Mouse (Mus musculus) gastrocnemius, postnatal 36 days (tissue): ENCODE data around the gene Raet1e. TPM values are rescaled to one million over a fixed set of nuclear protein-coding genes. Genes with fewer than 3 reads are reported as not detected.
"Not testable (repeated sequence)": the region's sequence is repeated elsewhere in the genome, so short reads cannot be mapped to it uniquely, and the experiment has no call there.

Source experiments
- DNase-seq, 2 experiments: peaks; one replicate each; pipeline ENCODE4 v3.0.0; 2022
- intact Hi-C: fragments of 180-260 bp; cut with DNase I; formaldehyde crosslinking; loops from one replicate; pipeline ENCODE4 v1.15.1; 2025
- total RNA-seq, 2 experiments: library from RNA; stranded (reverse); gene quantifications; 2 replicates each; pipeline ENCODE4 v1.2.3; 2021

The Raet1e gene
- total RNA-seq, 2 experiments from 2014 or later = not detected

DNA sequence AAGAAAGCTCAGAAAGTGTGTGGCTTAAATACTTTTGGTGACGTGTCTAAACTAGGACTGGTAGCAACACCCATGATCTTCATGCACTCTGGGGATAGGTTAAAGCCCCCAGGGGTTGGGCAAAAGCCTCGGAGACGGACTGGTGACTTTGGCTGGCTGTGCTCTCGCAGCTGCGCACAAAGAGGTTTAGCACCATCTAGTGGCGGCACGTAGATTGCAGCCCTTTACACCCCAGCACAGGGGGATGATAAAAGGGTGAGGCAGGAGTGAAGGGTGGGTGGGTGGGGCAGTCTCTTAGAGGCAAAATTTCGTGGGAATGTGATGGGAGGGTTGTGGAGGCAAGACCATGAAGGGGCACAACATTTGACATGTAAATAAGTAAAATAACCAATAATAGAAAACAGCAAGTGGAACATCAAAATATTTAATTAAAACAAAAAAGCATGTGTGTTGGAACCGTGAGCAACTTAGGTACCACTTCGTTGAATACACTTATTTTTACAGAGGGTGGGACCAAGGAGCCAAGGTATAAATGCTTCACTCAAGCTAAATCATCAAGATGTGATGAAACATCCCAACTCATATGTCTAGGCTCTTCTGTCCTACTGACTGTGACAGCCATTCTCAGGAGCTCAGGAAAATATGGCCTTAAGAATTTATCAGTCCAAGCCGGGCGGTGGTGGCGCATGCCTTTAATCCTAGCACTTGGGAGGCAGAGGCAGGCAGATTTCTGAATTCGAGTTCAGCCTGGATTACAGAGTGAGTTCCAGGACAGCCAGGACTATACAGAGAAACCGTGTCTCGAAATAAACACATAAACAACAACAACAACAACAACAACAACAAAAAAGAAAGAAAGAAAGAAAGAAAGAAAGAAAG is 5.6 kb downstream of the Raet1e start:
- intact Hi-C loops = loop anchor here (5.0 kb wide), 1 partner anchor 127 kb away; no protein-coding TSS in a partner anchor
- DNase-seq = peak; percentile 37 to 68

DNA sequence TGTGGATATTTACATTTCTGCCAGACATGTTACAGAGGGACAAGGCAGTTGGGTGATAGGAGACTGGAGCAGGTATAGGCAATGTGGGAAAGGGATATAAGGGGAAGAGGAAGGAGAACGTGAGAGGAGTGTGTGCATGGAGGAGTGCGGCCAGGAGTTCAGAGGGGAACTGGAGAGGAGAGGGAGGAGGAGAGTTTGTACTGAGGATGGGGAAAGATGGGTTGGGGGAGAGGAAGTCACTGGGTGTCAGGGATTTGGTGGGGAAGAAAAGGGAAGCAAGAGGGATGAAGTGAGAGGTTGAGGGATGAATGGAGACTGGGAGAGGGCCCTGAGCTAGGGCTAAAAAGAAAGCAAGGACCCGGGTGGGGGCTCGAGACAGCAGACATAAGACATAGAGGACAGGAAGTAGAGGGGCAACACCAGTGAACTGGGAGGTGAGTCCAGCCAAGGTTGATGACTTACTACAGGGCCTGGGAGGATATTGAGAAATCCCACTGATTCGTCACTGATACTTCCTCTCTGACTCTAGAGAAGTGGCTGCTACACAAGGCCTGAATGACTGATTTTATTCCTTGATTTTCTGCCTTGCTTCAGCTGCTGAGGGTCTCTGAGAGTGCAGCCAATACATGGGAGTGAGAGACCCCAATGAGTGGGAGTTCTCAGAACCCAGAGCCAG is 7.1 kb downstream of the Raet1e start:
- intact Hi-C loops = loop anchor here (5.0 kb wide), 1 partner anchor 192 kb away; no protein-coding TSS in a partner anchor
- DNase-seq = not testable (repeated sequence)

DNA sequence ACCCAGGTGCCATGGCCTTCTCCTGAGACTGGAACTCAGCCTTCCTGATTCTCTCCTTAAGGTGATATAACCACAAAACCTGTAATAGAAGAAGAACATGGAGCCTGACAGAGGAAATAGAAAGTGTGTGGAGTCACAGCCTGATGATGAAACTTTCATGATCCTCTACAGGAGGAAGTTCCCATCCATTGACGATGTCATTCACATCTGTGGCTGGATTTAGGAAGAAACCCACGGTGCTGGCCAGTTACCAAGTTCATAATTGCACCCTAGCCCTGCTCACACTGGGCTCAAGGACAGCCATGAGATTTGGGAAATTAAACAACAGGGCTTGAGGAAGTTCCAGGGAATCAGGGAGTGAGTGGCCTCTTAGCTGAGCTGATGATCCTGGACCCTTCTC is 7.7 kb downstream of the Raet1e start:
- intact Hi-C loops = loop anchor here (5.0 kb wide), 1 partner anchor 191 kb away; no protein-coding TSS in a partner anchor
- DNase-seq = not testable (repeated sequence)

DNA sequence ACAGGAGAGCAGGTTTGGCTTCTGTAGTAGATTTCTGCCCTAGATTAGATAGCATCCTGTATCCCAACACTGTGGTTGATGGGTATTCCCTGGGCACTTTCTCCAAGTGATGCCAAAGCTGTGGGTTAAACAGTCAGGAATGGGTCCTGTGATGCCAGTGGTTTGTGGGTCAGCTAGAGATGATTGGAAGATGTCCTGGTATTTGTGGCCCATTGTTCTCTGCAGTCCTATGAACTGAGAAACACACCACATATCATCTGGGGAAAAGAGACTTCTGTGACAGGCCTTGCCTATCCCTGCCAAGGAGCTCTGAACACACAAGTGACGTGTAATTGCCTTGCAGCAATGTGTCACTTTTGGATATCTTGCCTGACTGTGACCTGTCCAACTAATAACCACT is 8.7 kb downstream of the Raet1e start:
- DNase-seq = not testable (repeated sequence)
- intact Hi-C loops = loop anchor here (5.0 kb wide), 1 partner anchor 190 kb away; no protein-coding TSS in a partner anchor

DNA sequence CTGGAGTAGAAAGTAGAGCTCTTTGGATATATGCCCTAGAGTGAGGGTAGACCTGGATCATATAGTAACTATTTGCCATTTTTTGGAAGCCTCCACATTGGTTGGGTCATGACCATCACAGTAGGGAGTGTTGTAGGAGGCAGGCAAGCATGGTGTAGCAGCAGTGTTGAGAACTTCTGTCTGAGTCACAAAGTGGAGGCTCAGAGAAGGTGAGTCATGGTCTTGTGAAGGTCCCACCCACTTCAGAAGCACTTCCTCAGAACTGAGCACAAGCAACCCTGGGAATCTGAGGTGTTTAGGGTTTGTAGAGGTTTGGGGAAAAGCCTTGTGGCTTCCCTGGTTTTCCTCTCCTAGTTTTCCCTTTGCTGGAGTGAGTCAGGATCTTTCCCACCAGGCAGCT is 10.7 kb downstream of the Raet1e start:
- not testable (repeated sequence) for DNase-seq
- intact Hi-C loops = loop anchor here (5.0 kb wide), 1 partner anchor 188 kb away; no protein-coding TSS in a partner anchor

DNA sequence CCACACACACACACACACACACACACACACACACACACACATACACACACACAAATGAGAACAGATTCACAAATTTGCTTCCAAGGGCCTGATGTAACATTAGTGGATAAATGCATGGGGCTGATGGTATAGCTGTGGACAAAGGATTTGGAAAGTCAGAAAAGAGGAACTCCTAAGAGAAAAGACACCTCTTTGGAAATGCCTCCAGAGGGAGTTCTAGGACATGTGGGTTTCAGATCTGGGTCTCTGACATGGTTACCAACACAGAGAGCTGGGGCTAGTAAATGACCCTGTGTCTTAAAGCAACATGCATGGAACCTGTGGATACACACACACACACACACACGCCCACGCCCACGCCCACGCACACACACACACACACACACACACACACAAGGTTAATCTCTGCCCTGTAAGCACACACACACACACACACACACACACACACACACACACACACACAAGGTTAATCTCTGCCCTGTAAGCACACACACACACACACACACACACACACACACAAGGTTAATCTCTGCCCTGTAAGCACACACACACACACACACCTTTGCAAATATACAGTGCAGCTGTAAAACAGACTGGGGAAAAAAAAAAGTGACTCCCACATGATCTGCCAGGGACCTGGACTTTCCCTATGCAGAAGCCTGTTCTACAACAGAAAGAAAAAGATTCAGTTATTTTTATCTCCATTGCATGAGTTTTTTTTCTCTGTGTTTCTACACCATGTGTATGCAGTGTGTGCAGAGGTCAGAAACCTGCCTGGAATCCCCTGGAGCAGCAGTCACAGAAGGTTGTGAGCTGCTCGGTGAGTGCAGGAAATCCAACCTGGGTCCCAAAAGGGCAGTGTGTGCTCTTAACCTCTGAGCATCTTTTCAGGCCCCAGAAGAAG is 14.3 kb downstream of the Raet1e start:
- intact Hi-C loops, DNase-seq: not testable (repeated sequence)

DNA sequence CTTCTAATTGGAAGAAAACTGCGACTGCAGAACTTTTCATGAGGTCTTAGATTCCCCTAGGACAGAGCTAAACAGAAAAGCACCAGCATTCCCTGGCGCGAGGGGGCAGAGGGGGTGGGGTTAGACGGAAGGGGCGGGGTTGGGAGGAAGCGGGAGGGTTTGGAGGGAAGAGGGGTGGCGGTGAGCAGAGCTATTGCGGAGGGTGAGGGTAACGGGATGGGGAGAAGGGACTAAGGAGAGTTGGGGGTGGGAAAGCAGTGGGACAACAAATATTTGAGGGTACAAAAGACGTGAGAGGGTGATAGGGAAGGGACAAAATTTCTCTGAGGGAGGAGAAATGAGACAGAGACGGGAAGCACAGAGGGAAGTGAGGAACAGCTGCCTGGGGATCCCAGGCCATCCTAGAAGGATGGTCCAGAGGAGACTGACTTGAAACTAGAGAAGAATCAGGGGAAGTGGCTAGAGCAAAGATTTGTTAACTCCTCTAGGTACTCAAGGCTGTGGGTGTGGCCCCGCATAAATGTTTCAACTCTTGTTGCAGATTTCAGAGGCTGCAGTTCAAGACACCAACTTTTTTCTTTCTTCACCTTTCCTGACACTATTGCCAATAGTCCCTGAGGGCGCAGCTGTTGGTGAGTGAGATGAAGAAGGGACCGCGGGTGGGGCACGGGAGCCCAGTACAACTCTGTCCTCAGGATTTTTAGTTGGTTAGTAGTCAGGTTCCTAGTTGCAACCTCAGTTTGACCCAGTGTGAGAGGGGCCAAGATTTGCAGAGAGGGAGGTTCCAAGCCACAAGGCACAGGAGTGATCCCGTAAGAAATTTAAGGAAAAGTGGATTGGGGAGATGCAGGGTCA is 15.2 kb downstream of the Raet1e start:
- intact Hi-C loops, DNase-seq: not testable (repeated sequence)

DNA sequence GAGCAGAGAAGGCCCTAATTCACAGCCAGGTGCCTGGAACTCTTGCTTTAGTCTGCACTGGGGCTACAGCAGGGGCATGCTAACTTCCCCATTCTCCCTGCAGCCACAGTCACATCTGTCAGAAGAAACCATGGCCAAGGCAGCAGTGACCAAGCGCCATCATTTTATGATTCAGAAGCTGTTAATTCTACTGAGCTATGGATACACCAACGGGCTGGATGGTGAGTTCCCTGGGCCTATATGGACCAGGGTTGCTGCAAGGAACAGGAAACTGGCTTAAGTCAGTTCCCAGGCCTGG is 15.8 kb downstream of the Raet1e start:
- DNase-seq, intact Hi-C loops: not testable (repeated sequence)

DNA sequence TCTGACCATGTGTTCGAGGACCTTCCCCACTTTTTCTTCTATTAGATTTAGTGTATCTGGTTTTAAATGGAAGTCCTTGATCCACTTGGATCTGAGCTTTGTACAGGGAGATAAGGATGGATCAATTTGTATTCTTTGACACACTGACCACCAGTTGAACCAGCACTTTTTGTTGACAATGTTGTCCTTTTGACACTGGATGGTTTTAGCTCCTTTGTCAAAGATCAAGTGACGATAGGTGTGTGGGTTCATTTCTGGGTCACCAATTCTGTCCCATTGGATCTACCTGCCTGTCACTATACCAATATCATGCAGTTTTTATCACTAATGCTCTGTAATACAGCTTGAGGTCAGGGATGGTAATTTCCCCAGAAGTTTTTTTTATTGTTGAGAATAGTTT is 18.1 kb downstream of the Raet1e start:
- DNase-seq, intact Hi-C loops: not testable (repeated sequence)

DNA sequence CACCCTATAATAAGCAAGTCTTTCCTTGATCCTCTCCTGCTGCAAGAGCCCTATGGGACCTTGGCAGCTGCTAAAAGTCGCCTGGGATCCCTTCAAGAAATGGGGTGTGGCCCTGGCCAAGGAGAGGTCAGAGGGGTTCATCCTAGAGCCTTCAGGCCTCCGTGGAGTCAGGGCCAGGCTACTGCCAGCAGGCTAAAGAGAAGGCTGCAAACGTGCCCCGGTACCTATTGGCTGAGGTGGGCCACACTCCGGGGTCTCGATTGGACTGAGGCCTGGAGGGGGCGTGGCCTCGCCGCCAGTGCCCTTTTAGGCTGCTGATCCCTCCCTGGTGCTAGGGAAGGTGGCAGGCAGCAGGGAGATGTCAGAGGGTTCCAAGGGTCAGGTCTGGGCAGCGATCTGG is 32.7 kb downstream of the Raet1e start:
- DNase-seq, intact Hi-C loops: not testable (repeated sequence)

DNA sequence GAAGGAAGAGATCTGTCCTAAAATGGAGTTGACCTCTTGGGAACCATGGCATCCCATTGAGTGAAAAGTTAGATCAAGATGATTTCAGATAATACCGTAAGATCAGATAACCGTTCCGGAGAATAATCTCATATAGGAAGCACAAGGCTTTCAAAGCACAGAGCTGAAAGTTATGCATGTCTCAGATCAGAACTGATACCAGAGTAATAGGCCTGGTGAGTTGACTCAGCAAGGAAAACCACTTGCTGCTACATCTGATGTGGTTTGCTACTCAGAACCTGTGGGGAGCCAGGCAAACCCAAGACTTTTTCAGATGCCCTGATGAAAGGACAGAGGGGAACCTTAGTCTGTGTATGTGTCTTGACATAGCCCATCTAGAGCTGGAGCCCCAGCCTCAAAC is 43.0 kb downstream of the Raet1e start:
- DNase-seq, intact Hi-C loops: not testable (repeated sequence)

DNA sequence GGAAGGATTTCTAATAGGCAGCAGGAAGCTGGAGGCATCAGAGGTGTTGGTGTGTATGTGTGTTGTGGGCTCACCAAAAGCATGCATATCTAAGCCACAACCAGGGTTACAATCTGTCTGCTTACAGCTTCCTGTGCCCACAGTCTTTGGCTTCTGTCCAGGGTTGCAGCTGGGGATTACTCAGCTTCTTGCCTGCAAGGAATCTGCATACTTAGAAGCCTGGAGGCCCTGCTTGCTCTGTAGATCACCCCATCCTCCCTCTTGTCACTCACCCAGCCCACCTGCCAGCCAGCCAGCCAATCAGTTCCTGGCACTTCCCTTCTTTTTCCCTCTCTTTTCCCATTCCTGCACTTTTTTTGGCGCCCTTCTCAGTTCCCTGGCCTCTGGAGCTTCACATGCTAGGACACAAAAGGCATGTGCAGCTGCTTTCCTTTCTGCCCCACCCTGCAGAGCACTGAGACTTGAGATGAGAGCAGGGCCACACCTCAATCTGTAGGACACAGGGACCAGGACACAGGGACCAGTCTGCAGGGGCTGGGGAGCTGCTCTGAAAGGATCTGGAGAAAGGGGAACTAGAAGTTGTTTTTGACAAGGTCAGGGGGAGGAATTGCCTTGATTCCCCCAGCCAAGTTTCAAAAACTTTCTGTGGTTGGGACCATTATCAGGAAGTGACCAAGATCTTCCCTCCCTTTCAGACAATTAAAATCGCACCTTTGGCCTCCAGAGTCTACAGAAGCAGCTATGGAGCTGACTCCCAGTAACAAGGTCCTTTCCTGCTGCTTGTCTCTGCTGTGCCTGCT is 44.6 kb downstream of the Raet1e start:
- intact Hi-C loops = not testable (repeated sequence)

DNA sequence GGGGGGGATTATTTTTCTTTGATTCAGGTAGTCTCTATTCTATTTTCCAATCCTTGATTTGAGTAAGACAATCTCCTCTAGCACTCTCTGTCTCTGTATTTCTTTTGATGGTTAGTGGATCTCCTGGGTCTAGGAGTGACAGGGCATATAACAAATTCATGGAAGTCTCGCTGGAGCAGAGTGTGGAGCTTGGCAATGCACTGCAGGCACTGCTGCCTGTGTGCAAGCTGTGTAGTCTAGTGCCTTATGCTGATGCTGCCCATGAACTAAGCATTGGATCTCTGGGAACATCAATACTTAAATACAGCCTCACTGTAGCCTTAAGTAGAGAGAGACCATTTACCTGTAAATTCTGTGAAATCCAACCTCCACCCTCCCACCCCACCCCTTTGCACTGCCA is 48.1 kb downstream of the Raet1e start:
- intact Hi-C loops, DNase-seq: not testable (repeated sequence)

More for the DNA sequence above, 44.6 kb downstream of the Raet1e start:
- DNase-seq = not testable (repeated sequence)

DNA sequence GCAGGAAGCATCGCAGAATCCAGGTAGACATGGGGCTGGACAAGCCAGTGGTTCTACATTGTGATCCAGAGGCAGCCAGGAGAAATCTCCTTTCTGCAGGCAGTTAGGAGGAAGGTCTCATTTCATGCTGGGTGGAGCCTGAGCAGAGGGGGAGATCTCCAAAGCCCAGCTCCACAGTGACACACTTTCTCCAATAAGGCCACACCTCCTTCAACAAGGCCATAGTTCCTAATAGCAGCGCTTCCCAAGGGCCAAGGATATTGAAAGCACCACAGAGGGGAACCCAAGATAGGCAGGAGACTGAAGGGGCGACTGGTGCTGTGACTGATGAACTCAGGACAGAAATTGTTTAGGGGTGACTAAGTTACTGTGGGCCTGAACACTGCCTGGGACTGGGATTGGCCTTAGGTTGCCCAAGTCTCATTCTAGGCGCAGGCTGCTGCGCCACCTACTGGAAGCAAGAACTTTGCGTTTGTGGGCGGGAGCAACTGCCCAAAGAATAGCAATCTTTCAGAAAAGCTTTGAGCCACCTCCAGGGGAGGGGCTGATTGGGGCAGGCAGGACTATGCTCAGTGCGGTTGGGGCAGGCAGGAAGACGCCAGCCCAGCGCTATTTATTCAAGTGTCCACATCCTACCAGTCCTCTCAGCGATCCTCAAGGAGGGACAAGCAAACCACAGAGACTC is 53.8 kb downstream of the Raet1e start:
- intact Hi-C loops = not testable (repeated sequence)
- DNase-seq = peak in 1 of 2 experiments; percentile 30

DNA sequence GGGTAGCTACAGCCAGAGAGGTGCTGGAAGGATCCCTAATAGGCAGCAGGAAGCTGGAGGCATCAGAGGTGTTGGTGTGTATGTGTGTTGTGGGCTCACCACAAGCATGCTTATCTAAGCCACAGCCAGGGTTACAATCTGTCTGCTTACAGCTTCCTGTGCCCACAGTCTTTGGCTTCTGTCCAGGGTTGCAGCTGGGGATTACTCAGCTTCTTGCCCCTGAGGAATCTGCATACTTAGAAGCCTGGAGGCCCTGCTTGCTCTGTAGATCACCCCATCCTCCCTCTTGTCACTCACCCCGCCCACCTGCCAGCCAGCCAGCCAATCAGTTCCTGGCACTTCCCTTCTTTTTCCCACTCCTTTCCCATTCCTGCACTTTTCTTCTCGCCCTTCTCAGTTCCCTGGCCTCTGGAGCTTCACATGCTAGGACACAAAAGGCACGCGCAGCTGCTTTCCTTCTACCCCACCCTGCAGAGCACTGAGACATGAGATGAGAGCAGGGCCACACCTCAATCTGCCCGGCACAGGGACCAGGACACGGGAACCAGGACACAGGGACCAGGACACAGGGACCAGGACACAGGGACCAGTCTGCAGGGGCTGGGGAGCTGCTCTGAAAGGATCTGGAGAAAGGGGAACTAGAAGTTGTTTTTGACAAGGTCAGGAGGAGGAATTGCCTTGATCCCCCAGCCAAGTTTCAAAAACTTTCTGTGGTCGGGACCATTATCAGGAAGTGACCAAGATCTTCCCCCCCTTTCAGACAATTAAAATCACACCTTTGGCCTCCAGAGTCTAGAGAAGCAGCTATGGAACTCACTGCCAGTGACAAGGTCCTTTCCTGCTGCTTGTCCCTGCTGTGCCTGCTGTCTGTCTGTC is 65.3 kb downstream of the Raet1e start:
- DNase-seq = peak in 1 of 2 experiments; percentile 15
- intact Hi-C loops = not testable (repeated sequence)

DNA sequence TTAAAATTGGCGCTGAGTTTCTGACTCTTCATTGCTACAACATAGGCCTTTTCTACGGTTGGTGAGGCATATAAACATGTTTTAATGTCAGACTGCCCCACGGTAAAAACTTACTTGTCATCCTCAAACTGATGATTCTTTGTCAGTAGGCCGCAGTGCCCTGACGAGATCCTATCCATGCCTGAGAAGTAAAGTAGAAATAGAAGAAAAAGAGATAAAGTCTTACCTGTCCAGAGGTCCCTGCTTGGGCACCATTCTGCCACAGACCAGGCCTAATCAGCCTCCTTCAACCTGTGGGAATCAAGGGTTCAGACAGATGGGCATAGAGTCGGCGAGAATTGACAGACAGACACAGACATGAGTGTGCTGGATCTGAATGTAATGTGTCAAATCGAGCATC is 106.7 kb downstream of the Raet1e start:
- intact Hi-C loops = no loop called here
- no peak for DNase-seq
